Mouse (Mus musculus) cortical plate, adult 2 months (tissue): ENCODE data around the gene Bspry.

Experiments
- CTCF ChIP-seq: fragments of 200-500 bp; IDR thresholded peaks from 2 replicates; pipeline ENCODE4 v1.5.1; 2011; ENCODE audit warnings: mild to moderate bottlenecking, control low read depth, low read length; ENCODE audit not compliant: insufficient read depth; ENCODE audit errors: extremely low read depth
- POLR2A ChIP-seq: fragments of 200-500 bp; IDR thresholded peaks from 2 replicates; pipeline ENCODE4 v1.6.1; 2011; ENCODE audit warnings: mild to moderate bottlenecking, low read length, control low read depth; ENCODE audit not compliant: insufficient read depth; ENCODE audit errors: extremely low read depth

GRCm38 (mm10) chr4:62435081-62435480, 44.8 kb upstream of the Bspry start, which contains the start of gene Rnf183:
- TF ChIP-seq CTCF (no peak), POLR2A (no peak)
